Mouse (Mus musculus): Measurements from ENCODE around the gene Arid5a. TPM values are rescaled to one million over a fixed set of nuclear protein-coding genes. Genes with fewer than 3 reads are reported as not detected.

Gene Arid5a
- polyA plus RNA-seq, 1 experiment from 2014 or later: 4.5 TPM

- Histone ChIP-seq H3K4me1 (ENCODE audit: control insufficient read depth, insufficient read depth, low read length) (peaks cover 6% of the 10 kb centered on the region; the same call in 1 of the 2 replicates), H3K36me3 (ENCODE audit: control insufficient read depth, insufficient read depth, low read length) (peaks cover 11% of the 10 kb centered on the region; the same call in 1 of the 2 replicates), H3K4me3 (ENCODE audit: low read length) (no peak overlapping the region), H3K27me3 (ENCODE audit: control insufficient read depth, insufficient read depth, low read length) (no peaks in the 10 kb centered on the region), H3K27ac (ENCODE audit: low read depth, low read length) (no peak overlapping the region), H3K9ac (ENCODE audit: low read depth, low read length) (no peak overlapping the region), H3K9me3 (ENCODE audit: control insufficient read depth, low read length) (no peaks in the 10 kb centered on the region), H3K4me2 (replicated peaks; ENCODE audit: low read depth, low read length) (no peak overlapping the region)
- no peak for ATAC-seq (ENCODE audit: low FRiP score, low TSS enrichment)
- 91% methylated on average over 2 of the region's 2 CpGs for WGBS
Observed at GRCm38 (mm10) chr1:36326815-36327214, 19.3 kb downstream of the Arid5a start.

- ATAC-seq (ENCODE audit: low FRiP score, low TSS enrichment): no peak
- no peaks in the 10 kb centered on the region for H3K27me3 ChIP-seq (ENCODE audit: control insufficient read depth, insufficient read depth, low read length)
- no peaks in the 10 kb centered on the region for H3K4me1 ChIP-seq (ENCODE audit: control insufficient read depth, insufficient read depth, low read length)
- no peaks in the 10 kb centered on the region for H3K9me3 ChIP-seq (ENCODE audit: control insufficient read depth, low read length)
- H3K9ac ChIP-seq (ENCODE audit: low read depth, low read length): no peak overlapping the region
- no peak overlapping the region for H3K4me3 ChIP-seq (ENCODE audit: low read length)
- WGBS: 73% methylated on average over 6 of the region's 6 CpGs
- no peak overlapping the region for H3K27ac ChIP-seq (ENCODE audit: low read depth, low read length)
- peaks cover 31% of the 10 kb centered on the region for H3K36me3 ChIP-seq (ENCODE audit: control insufficient read depth, insufficient read depth, low read length)
- H3K4me2 ChIP-seq (replicated peaks; ENCODE audit: low read depth, low read length): no peak overlapping the region
Observed at GRCm38 (mm10) chr1:36331743-36332142, 24.2 kb downstream of the Arid5a start.

GRCm38 (mm10) chr1:36332955-36333887 lies 25.7 kb downstream of the Arid5a start:
- H3K27ac ChIP-seq (ENCODE audit: low read depth, low read length): no peak overlapping the region
- H3K9ac ChIP-seq (ENCODE audit: low read depth, low read length): no peak overlapping the region
- H3K4me1 ChIP-seq (ENCODE audit: control insufficient read depth, insufficient read depth, low read length): no peaks in the 10 kb centered on the region
- H3K4me2 ChIP-seq (replicated peaks; ENCODE audit: low read depth, low read length): no peak overlapping the region
- H3K27me3 ChIP-seq (ENCODE audit: control insufficient read depth, insufficient read depth, low read length): no peaks in the 10 kb centered on the region
- H3K9me3 ChIP-seq (ENCODE audit: control insufficient read depth, low read length): no peaks in the 10 kb centered on the region
- 84% methylated on average over 14 of the region's 14 CpGs for WGBS
- H3K4me3 ChIP-seq (ENCODE audit: low read length): no peak overlapping the region
- peaks cover 43% of the 10 kb centered on the region for H3K36me3 ChIP-seq (ENCODE audit: control insufficient read depth, insufficient read depth, low read length)
- ATAC-seq (ENCODE audit: low FRiP score, low TSS enrichment): no peak; the same call in 1 of the 2 replicates

- ATAC-seq (ENCODE audit: low FRiP score, low TSS enrichment): no peak
- no peak overlapping the region for H3K9ac ChIP-seq (ENCODE audit: low read depth, low read length)
- no peak overlapping the region for H3K4me2 ChIP-seq (replicated peaks; ENCODE audit: low read depth, low read length)
- H3K27ac ChIP-seq (ENCODE audit: low read depth, low read length): no peak overlapping the region
- H3K4me1 ChIP-seq (ENCODE audit: control insufficient read depth, insufficient read depth, low read length): no peaks in the 10 kb centered on the region
- H3K27me3 ChIP-seq (ENCODE audit: control insufficient read depth, insufficient read depth, low read length): no peaks in the 10 kb centered on the region
- WGBS: 93% methylated on average over 6 of the region's 6 CpGs
- no peaks in the 10 kb centered on the region for H3K9me3 ChIP-seq (ENCODE audit: control insufficient read depth, low read length)
- peaks cover 98% of the 10 kb centered on the region for H3K36me3 ChIP-seq (ENCODE audit: control insufficient read depth, insufficient read depth, low read length)
- no peak overlapping the region for H3K4me3 ChIP-seq (ENCODE audit: low read length)
Observed at GRCm38 (mm10) chr1:36342547-36342946, 35.0 kb downstream of the Arid5a start.

- no peak for ATAC-seq (ENCODE audit: low FRiP score, low TSS enrichment)
- peaks cover 96% of the 10 kb centered on the region for H3K36me3 ChIP-seq (ENCODE audit: control insufficient read depth, insufficient read depth, low read length)
- no peaks in the 10 kb centered on the region for H3K4me1 ChIP-seq (ENCODE audit: control insufficient read depth, insufficient read depth, low read length)
- no peaks in the 10 kb centered on the region for H3K9me3 ChIP-seq (ENCODE audit: control insufficient read depth, low read length)
- no peak overlapping the region for H3K4me2 ChIP-seq (replicated peaks; ENCODE audit: low read depth, low read length)
- H3K9ac ChIP-seq (ENCODE audit: low read depth, low read length): no peak overlapping the region
- WGBS: 66% methylated on average over 4 of the region's 4 CpGs
- H3K4me3 ChIP-seq (ENCODE audit: low read length): no peak overlapping the region
- H3K27ac ChIP-seq (ENCODE audit: low read depth, low read length): no peak overlapping the region
- H3K27me3 ChIP-seq (ENCODE audit: control insufficient read depth, insufficient read depth, low read length): no peaks in the 10 kb centered on the region
Observed at GRCm38 (mm10) chr1:36352351-36352750, 44.8 kb downstream of the Arid5a start.

GRCm38 (mm10) chr1:36356955-36357695 lies 49.6 kb downstream of the Arid5a start:
- WGBS: 91% methylated on average over 5 of the region's 5 CpGs
- Histone ChIP-seq H3K9me3 (ENCODE audit: control insufficient read depth, low read length) (no peaks in the 10 kb centered on the region), H3K27me3 (ENCODE audit: control insufficient read depth, insufficient read depth, low read length) (no peaks in the 10 kb centered on the region), H3K36me3 (ENCODE audit: control insufficient read depth, insufficient read depth, low read length) (peaks cover 75% of the 10 kb centered on the region), H3K4me1 (ENCODE audit: control insufficient read depth, insufficient read depth, low read length) (no peaks in the 10 kb centered on the region), H3K4me3 (ENCODE audit: low read length) (no peak overlapping the region), H3K27ac (ENCODE audit: low read depth, low read length) (no peak overlapping the region), H3K4me2 (replicated peaks; ENCODE audit: low read depth, low read length) (no peak overlapping the region), H3K9ac (ENCODE audit: low read depth, low read length) (no peak overlapping the region)
- no peak for ATAC-seq (ENCODE audit: low FRiP score, low TSS enrichment)

- H3K27ac ChIP-seq (ENCODE audit: low read depth, low read length): no peak overlapping the region
Observed at GRCm38 (mm10) chr1:36367698-36368097, 60.2 kb downstream of the Arid5a start.

GRCm38 (mm10) chr1:36368112-36368968 lies 60.8 kb downstream of the Arid5a start:
- H3K36me3 ChIP-seq (ENCODE audit: control insufficient read depth, insufficient read depth, low read length): peaks cover 21% of the 10 kb centered on the region
- H3K27me3 ChIP-seq (ENCODE audit: control insufficient read depth, insufficient read depth, low read length): no peaks in the 10 kb centered on the region
- H3K9me3 ChIP-seq (ENCODE audit: control insufficient read depth, low read length): no peaks in the 10 kb centered on the region
- H3K4me3 ChIP-seq (ENCODE audit: low read length): peak overlapping the region; percentile 93
- H3K4me1 ChIP-seq (ENCODE audit: control insufficient read depth, insufficient read depth, low read length): peaks cover 5% of the 10 kb centered on the region
- 5% methylated on average over 38 of the region's 55 CpGs for WGBS
- ATAC-seq (ENCODE audit: low FRiP score, low TSS enrichment): peak; percentile 87
- peak overlapping the region; percentile 67 for H3K4me2 ChIP-seq (replicated peaks; ENCODE audit: low read depth, low read length)
- H3K27ac ChIP-seq (ENCODE audit: low read depth, low read length): peak overlapping the region; percentile 74
- H3K9ac ChIP-seq (ENCODE audit: low read depth, low read length): peak overlapping the region; percentile 97

More at GRCm38 (mm10) chr1:36367698-36368097, 60.2 kb downstream of the Arid5a start:
- H3K9ac ChIP-seq (ENCODE audit: low read depth, low read length): peak overlapping the region; percentile 35; the same call in 1 of the 2 replicates
- no peak for ATAC-seq (ENCODE audit: low FRiP score, low TSS enrichment)
- 46% methylated on average over 12 of the region's 12 CpGs for WGBS
- H3K4me2 ChIP-seq (replicated peaks; ENCODE audit: low read depth, low read length): peak overlapping the region; percentile 67
- H3K9me3 ChIP-seq (ENCODE audit: control insufficient read depth, low read length): no peaks in the 10 kb centered on the region
- H3K36me3 ChIP-seq (ENCODE audit: control insufficient read depth, insufficient read depth, low read length): peaks cover 21% of the 10 kb centered on the region
- peaks cover 5% of the 10 kb centered on the region for H3K4me1 ChIP-seq (ENCODE audit: control insufficient read depth, insufficient read depth, low read length)
- H3K27me3 ChIP-seq (ENCODE audit: control insufficient read depth, insufficient read depth, low read length): no peaks in the 10 kb centered on the region
- peak overlapping the region; percentile 93 for H3K4me3 ChIP-seq (ENCODE audit: low read length)
